Mouse (Mus musculus): ENCODE measurements at regions not wholly inside any gene's neighbourhood (a gene's known extent, or its start where the extent isn't known, plus 50 kb on each side); places are given as distances from the start of the nearest gene placed in this dataset.

DNA sequence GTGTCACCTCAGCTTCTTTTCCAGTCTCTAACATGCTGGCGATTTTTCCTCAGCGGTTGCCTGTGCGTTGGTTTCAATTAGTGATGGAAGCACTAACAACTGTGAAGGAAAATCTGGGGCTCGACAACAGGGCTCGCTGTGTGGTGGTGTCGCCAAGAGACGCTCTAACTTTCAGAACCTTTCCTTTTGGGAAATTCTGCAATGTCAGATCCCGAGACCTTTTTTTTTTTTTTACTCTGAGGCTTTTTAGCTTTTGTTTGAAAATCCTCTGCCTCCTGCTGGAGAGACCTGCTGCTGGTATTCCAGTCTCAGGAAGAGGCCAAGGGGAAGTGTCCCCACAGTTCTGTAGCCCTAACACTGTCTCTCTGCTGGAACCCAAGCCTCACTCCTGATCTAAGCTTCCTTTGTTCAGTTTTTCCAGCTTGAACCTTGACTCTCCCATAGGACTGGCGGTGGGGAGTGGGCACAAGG, 144.3 kb downstream of the Cdca7 start:
- peaks cover 3% of the 10 kb centered on the region; the same call in 1 of the 2 replicates for H3K4me1 ChIP-seq (replicated peaks)
- H3K36me3 ChIP-seq, result no peaks in the 10 kb centered on the region
- no peak overlapping the region for H3K9ac ChIP-seq
- H3K27ac ChIP-seq, result no peak overlapping the region
- 6% methylated on average over 9 of the region's 9 CpGs for WGBS
- H3K9me3 ChIP-seq, result no peaks in the 10 kb centered on the region
- peak overlapping the region; percentile 42 for H3K4me2 ChIP-seq (replicated peaks)
- no peak for ATAC-seq
- peak overlapping the region; percentile 16; the same call in 1 of the 2 replicates for H3K4me3 ChIP-seq (replicated peaks)
- no peaks in the 10 kb centered on the region for H3K27me3 ChIP-seq (replicated peaks)

DNA sequence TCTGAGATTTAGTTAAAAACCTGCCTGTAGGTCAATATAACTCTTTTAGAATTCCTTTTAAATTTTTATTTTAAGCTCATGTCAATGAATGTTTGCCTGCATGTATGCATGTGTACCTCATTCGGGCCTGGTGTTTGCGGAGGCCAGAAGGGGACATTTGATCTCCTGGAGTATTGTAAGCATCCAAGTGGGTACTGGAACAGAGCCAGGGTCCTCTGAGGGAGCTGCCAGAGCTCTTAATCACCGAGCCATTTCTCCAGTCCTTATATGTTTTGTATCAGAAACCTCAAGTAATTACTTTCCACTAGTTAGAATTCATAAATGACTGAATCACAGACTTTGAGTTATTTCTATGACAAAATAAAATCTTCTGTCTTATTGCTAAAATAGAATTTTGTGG, 152.0 kb downstream of the Cdca7 start:
- Histone ChIP-seq H3K27me3 (replicated peaks) (no peaks in the 10 kb centered on the region), H3K36me3 (no peaks in the 10 kb centered on the region), H3K9me3 (no peaks in the 10 kb centered on the region), H3K9ac (no peak overlapping the region), H3K4me1 (replicated peaks) (no peaks in the 10 kb centered on the region), H3K4me2 (replicated peaks) (no peak overlapping the region), H3K27ac (no peak overlapping the region), H3K4me3 (replicated peaks) (no peak overlapping the region)
- ATAC-seq, result no peak
- 52% methylated on average over 3 of the region's 3 CpGs for WGBS

DNA sequence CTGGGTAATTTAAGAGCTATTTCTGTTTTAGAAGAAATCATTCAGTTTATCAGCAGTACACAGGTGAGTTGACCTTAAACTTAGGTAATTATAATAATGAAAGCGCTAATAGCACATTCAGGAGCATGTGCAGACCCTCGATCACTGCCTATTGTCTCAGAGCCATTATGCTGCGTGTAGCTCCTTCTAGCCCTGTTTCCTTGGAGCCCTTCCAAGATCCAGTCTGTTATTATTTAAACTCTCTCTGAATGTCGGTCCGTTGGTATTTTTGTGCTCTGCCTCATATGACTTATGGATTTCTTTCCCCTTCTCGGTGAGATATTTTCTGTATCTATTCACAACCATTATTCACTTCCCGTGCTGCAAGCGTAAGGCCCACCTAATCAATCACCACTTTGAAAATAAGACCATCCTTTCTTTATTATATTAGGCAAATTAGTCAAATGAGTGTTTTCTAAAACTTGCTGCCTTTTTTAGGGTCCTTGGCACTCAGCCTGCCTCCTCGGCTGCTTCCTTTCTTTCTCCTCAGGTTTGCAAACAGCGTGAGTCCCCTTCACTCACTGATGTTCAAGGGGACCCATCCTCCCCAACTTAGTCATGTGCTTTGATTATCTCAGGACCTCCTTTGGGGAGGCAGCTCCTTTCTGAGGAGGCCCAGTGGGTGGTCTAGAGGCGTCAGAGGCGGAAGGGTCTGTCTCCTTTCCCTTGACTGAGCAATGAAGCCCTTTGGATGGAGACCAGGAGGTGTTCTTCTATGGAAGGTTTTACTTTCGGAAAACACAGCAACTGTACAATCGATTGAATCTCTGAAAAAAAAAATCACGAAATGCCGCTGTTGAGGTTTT, 152.9 kb downstream of the Cdca7 start:
- Histone ChIP-seq H3K9ac (no peak overlapping the region), H3K27ac (0 out of 2 replicates have a peak overlapping the region, but pooled peaks have one; percentile 34), H3K4me2 (replicated peaks) (peak overlapping the region; percentile 29), H3K4me3 (replicated peaks) (no peak overlapping the region), H3K27me3 (replicated peaks) (no peaks in the 10 kb centered on the region), H3K36me3 (no peaks in the 10 kb centered on the region), H3K9me3 (no peaks in the 10 kb centered on the region), H3K4me1 (replicated peaks) (no peaks in the 10 kb centered on the region)
- WGBS, result 41% methylated on average over 16 of the region's 16 CpGs
- no peak for ATAC-seq

DNA sequence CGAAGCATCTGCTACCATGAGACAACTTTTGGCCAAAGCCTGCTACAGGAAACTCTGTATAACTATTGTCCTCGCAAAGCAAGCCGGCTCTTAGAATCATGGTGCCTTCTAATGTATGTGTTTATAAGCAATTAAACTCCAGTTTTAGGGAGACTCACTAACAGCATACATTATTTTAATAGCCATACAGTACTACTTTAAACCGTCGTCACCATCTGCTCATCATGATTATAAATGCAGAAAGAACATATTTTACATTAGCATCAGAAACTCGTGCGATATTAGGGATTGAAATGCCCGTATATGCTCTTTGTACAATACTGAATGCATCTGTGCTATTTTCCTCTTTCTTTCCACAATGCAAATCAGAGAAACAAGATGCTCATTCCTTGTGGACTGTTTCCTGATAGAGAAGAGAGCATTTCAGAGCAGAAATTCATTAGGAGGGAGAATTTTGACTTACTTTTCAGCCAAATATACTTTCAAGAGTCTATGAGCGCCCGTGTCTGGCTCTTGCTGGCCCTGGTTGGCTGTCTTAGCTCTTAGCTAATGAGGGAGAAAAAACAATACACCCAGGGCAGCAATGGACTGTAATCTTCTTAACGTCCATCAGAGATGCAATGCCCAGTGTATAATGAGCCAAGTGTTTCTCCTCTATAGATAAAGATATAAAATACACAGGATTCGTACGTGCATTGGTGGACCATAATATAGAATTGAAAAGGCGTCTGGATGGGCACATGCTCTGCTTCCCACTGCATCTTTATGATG, 153.9 kb downstream of the Cdca7 start:
- 76% methylated on average over 14 of the region's 14 CpGs for WGBS
- H3K36me3 ChIP-seq, result no peaks in the 10 kb centered on the region
- H3K4me2 ChIP-seq (replicated peaks), result no peak overlapping the region

DNA sequence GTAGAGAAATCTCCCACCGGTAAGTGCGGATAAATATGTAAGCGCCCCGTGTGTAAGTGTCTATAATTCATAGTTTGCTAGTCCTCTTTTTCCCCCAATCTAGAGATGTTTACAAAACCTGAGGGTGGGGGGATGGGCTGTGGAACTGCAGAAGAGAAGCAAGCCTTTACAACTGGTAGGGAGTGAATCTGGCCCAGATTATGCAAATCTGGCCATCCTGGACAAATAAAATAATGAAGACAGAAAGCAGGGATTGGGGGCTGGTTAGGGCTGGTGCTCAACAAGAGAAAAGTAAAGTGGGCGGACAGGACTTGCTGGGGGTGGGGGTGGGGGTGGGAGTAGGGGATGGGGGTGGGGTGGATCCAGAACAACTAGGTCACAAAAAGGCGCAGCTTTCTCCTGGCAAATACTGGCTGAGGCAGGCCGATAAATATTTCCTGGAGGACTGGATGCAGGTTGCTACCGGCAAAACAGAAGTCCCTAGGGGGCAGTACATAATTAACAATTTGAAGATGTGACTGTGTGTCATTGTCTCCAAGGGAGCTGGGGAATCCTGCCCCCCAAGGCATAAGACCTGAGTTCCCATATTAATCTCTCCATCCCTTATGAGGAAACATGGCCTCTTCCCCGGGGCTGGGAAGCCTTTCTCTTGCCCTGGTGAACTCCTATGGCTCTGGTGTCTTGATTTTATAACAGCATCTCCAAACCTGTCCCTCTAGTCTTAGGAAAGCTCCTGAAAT, 162.1 kb downstream of the Cdca7 start:
- Histone ChIP-seq H3K4me3 (replicated peaks) (no peak overlapping the region), H3K36me3 (no peaks in the 10 kb centered on the region), H3K4me1 (replicated peaks) (no peaks in the 10 kb centered on the region), H3K9ac (no peak overlapping the region), H3K27me3 (replicated peaks) (no peaks in the 10 kb centered on the region), H3K4me2 (replicated peaks) (no peak overlapping the region), H3K9me3 (no peaks in the 10 kb centered on the region), H3K27ac (no peak overlapping the region)
- ATAC-seq, result no peak
- WGBS, result 49% methylated on average over 9 of the region's 9 CpGs

More for the DNA sequence above, 153.9 kb downstream of the Cdca7 start:
- Histone ChIP-seq H3K27ac (no peak overlapping the region), H3K9me3 (no peaks in the 10 kb centered on the region), H3K4me3 (replicated peaks) (no peak overlapping the region), H3K4me1 (replicated peaks) (no peaks in the 10 kb centered on the region), H3K9ac (no peak overlapping the region), H3K27me3 (replicated peaks) (no peaks in the 10 kb centered on the region)
- no peak for ATAC-seq

DNA sequence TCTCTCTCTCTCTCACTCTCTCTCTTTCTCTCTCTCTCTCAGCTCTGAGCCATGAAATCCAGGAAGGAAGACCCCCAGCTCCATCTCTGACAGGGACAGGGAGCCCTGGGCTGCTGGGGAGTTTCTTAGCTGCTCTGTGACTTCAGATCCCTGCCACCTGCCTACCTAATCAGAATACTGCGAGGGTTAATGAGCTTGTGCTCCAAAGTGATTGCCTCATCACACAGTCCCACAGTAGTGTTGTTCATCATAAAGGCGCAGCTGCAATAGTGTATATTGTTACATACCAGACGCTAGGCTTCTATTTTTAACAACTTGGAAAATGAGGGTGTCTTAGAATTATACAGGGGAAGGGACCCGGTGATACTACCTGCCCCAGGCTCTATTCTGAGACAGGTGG, 163.1 kb downstream of the Cdca7 start:
- Histone ChIP-seq H3K27ac (no peak overlapping the region), H3K36me3 (no peaks in the 10 kb centered on the region), H3K4me3 (replicated peaks) (no peak overlapping the region), H3K9ac (no peak overlapping the region), H3K9me3 (no peaks in the 10 kb centered on the region), H3K4me2 (replicated peaks) (no peak overlapping the region), H3K27me3 (replicated peaks) (no peaks in the 10 kb centered on the region), H3K4me1 (replicated peaks) (no peaks in the 10 kb centered on the region)
- ATAC-seq, result no peak
- 42% methylated on average over 4 of the region's 4 CpGs for WGBS

DNA sequence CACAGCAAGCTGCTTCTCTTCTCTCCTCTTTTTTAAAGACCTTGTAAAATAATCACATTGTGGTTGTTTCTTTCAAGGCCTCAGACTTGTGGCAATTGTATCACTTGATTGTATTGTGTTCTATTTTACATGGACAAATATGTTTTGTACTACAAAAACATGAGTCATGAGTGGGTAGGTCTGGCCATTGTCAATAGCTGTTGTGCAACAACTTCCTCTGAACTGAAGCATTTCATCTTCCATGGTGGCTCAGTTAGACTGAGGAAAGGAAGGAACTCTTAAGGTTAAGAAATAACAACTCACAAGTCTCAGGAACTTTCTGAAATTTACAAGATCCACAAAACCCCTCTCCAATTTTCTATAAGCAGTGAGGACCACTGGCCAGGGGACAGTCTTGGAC, 165.3 kb downstream of the Cdca7 start:
- H3K9ac ChIP-seq, result no peak overlapping the region
- no peaks in the 10 kb centered on the region for H3K27me3 ChIP-seq (replicated peaks)
- no peaks in the 10 kb centered on the region for H3K4me1 ChIP-seq (replicated peaks)
- no peak for ATAC-seq
- H3K4me3 ChIP-seq (replicated peaks), result no peak overlapping the region
- H3K36me3 ChIP-seq, result no peaks in the 10 kb centered on the region
- no peak overlapping the region for H3K4me2 ChIP-seq (replicated peaks)
- no peak overlapping the region for H3K27ac ChIP-seq
- H3K9me3 ChIP-seq, result no peaks in the 10 kb centered on the region

DNA sequence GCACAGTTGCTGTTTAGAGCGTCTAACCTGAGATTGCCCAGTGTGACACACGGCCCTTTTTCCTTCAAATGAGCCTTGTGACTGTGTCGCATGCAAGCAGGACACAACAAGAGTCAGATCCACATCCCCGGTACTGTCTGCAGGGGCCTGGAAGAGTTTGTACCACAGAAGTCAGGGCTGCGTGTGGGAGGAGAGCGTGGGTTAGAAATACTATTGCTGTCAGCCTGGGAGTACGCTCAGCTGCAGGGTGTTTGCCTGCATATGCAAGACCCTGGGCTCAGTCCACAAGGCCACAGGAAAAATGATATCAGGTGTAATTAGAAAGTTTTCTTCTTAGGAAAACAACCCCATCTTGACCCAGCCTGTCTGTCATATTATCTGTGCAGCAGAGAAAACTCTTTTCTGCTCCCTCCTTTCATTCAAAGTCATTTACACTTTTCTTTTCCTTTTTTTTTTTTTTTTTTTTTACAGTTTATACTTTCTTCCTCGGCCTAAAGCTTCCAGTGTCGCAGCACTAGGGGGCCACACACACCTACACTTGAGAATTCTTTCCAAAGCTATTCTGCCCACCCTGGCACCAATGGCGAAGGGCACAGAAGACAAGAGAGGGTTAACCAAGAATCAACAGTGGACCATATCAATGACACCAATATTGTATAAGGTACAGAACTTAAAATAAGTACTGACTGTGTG, 168.3 kb downstream of the Cdca7 start:
- Histone ChIP-seq H3K9me3 (no peaks in the 10 kb centered on the region), H3K9ac (no peak overlapping the region), H3K4me3 (replicated peaks) (no peak overlapping the region), H3K36me3 (no peaks in the 10 kb centered on the region), H3K27ac (no peak overlapping the region), H3K4me1 (replicated peaks) (no peaks in the 10 kb centered on the region), H3K4me2 (replicated peaks) (no peak overlapping the region), H3K27me3 (replicated peaks) (no peaks in the 10 kb centered on the region)
- 76% methylated on average over 10 of the region's 10 CpGs for WGBS
- ATAC-seq, result no peak

DNA sequence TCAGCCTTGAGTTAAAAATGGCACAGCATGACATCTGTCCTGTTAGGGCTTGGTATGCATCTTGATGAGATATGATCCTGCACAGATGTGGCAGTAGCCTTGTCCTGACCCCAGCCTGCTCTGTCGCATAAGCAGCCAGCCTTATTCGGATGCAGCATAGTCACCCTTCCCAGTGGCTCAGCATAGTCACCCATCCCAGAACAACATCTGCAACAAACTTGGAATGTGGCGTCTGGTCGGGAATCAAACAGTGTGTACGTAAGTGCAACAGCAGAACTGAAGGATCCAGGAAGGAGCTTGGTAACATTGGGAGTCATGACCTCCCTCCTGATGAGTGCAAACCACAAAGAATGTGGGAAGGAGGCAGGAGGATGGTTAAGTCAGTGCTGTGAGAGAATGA, 171.7 kb downstream of the Cdca7 start:
- Histone ChIP-seq H3K4me3 (replicated peaks) (no peak overlapping the region), H3K36me3 (no peaks in the 10 kb centered on the region), H3K4me2 (replicated peaks) (no peak overlapping the region), H3K9me3 (no peaks in the 10 kb centered on the region), H3K27ac (no peak overlapping the region), H3K9ac (no peak overlapping the region), H3K4me1 (replicated peaks) (no peaks in the 10 kb centered on the region), H3K27me3 (replicated peaks) (no peaks in the 10 kb centered on the region)
- 66% methylated on average over 5 of the region's 5 CpGs for WGBS
- no peak for ATAC-seq

DNA sequence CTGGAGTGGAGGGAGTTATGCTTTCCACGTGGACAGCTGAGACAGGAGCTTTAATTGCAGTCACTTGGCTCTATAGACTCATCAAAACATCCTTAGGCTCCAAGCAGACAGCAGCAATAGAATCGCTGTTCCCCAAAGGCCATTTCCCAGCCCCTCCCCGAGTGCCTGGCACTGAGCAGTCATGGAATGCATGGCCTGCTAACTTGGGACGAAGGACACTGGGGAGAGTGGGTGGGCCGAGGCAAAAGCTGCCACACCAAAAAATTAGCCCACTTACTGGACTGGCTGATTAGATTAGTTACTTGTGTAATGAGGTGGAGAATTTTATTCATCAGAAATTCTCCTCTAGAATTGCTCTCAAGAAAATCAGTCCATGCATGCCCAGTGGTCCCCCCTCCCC, 172.3 kb downstream of the Cdca7 start:
- no peaks in the 10 kb centered on the region for H3K4me1 ChIP-seq (replicated peaks)
- no peak for ATAC-seq
- no peak overlapping the region for H3K4me3 ChIP-seq (replicated peaks)
- no peaks in the 10 kb centered on the region for H3K36me3 ChIP-seq
- H3K27me3 ChIP-seq (replicated peaks), result no peaks in the 10 kb centered on the region
- no peaks in the 10 kb centered on the region for H3K9me3 ChIP-seq
- 57% methylated on average over 5 of the region's 5 CpGs for WGBS
- H3K4me2 ChIP-seq (replicated peaks), result no peak overlapping the region
- H3K9ac ChIP-seq, result no peak overlapping the region
- no peak overlapping the region for H3K27ac ChIP-seq

DNA sequence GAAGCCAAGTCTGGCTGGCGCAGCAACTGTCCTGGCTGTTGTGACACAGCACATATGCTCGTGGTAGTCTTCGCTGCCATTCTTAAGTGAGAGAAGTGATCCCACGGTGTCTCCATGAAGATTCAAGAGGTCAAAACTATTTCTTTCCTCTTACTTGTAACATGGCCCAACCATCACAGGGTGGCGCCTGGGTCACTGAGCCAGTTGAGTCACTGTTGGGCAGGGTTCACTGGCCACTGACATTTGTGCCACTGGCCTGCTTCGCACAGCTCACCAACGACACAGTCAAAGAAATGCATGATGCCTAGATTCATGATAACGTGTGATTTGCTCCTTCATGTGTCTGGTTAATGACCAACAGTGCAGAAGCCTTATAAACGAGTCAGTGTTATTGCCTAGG, 179.9 kb downstream of the Cdca7 start:
- Histone ChIP-seq H3K27ac (no peak overlapping the region), H3K4me3 (replicated peaks) (no peak overlapping the region), H3K9me3 (no peaks in the 10 kb centered on the region), H3K4me2 (replicated peaks) (no peak overlapping the region), H3K4me1 (replicated peaks) (no peaks in the 10 kb centered on the region; the same call in 1 of the 2 replicates), H3K36me3 (no peaks in the 10 kb centered on the region), H3K9ac (no peak overlapping the region), H3K27me3 (replicated peaks) (no peaks in the 10 kb centered on the region)
- ATAC-seq, result no peak
- 74% methylated on average over 9 of the region's 9 CpGs for WGBS
